Mouse (Mus musculus): ENCODE data around the gene Limk2. TPM values are rescaled to one million over a fixed set of nuclear protein-coding genes. Genes with fewer than 3 reads are reported as not detected.

Gene Limk2
- polyA plus RNA-seq, 1 experiment from 2014 or later: 6.8 TPM

- 5% methylated on average over 14 of the region's 14 CpGs for WGBS (ENCODE audit: insufficient replicate concordance)
- Histone ChIP-seq H3K4me3 (ENCODE audit: low read depth, low read length) (peak overlapping the region; percentile 52), H3K27me3 (ENCODE audit: insufficient read depth, low read length) (peaks cover 4% of the 10 kb centered on the region; the same call in 1 of the 2 replicates), H3K36me3 (replicated peaks; ENCODE audit: insufficient read depth, low read length) (no peaks in the 10 kb centered on the region), H3K4me1 (ENCODE audit: insufficient read depth) (peaks cover 40% of the 10 kb centered on the region), H3K9ac (replicated peaks) (peak overlapping the region; percentile 60), H3K9me3 (ENCODE audit: low read length) (no peaks in the 10 kb centered on the region), H3K4me2 (ENCODE audit: low read depth, low read length) (peak overlapping the region; percentile 80), H3K27ac (ENCODE audit: low read depth) (peak overlapping the region; percentile 76)
- DNase-seq (no peak), ATAC-seq (no peak)
- no peak for TF ChIP-seq CTCF (IDR thresholded peaks at IDR 0.05; ENCODE audit: low read depth)
- TF ChIP-seq EP300 (IDR thresholded peaks at IDR 0.05; ENCODE audit: low read depth): no peak
Observed at GRCm38 (mm10) chr11:3330991-3331750, 77.8 kb downstream of the Limk2 start.

- DNase-seq (peak; percentile 74), ATAC-seq (0 out of 2 replicates have a peak, but pooled peaks have one; percentile 2)
- 5% methylated on average over 9 of the region's 9 CpGs for WGBS (ENCODE audit: insufficient replicate concordance)
- peak overlapping the region; percentile 76 for H3K27ac ChIP-seq (ENCODE audit: low read depth)
- H3K9ac ChIP-seq (replicated peaks): peak overlapping the region; percentile 60
- H3K9me3 ChIP-seq (ENCODE audit: low read length): no peaks in the 10 kb centered on the region
- peaks cover 39% of the 10 kb centered on the region for H3K4me1 ChIP-seq (ENCODE audit: insufficient read depth)
- H3K4me3 ChIP-seq (ENCODE audit: low read depth, low read length): peak overlapping the region; percentile 52
- peaks cover 4% of the 10 kb centered on the region; the same call in 1 of the 2 replicates for H3K27me3 ChIP-seq (ENCODE audit: insufficient read depth, low read length)
- H3K4me2 ChIP-seq (ENCODE audit: low read depth, low read length): peak overlapping the region; percentile 80
- no peaks in the 10 kb centered on the region for H3K36me3 ChIP-seq (replicated peaks; ENCODE audit: insufficient read depth, low read length)
- TF ChIP-seq EP300 (IDR thresholded peaks at IDR 0.05; ENCODE audit: low read depth): no peak
- TF ChIP-seq CTCF (IDR thresholded peaks at IDR 0.05; ENCODE audit: low read depth): peak; percentile 54
Observed at GRCm38 (mm10) chr11:3330566-3330965, 78.4 kb downstream of the Limk2 start.

- Histone ChIP-seq H3K9me3 (ENCODE audit: low read length) (no peaks in the 10 kb centered on the region), H3K27ac (ENCODE audit: low read depth) (peak within 1 kb of the TSS; percentile 76), H3K36me3 (replicated peaks; ENCODE audit: insufficient read depth, low read length) (no peaks in the 10 kb centered on the region), H3K4me3 (ENCODE audit: low read depth, low read length) (peak within 1 kb of the TSS; percentile 52), H3K4me1 (ENCODE audit: insufficient read depth) (peaks cover 33% of the 10 kb centered on the region), H3K4me2 (ENCODE audit: low read depth, low read length) (peak within 1 kb of the TSS; percentile 80), H3K27me3 (ENCODE audit: insufficient read depth, low read length) (peaks cover 4% of the 10 kb centered on the region; the same call in 1 of the 2 replicates), H3K9ac (replicated peaks) (peak within 1 kb of the TSS; percentile 60)
- ATAC-seq: no peak
- no peak for DNase-seq
- TF ChIP-seq CTCF (IDR thresholded peaks at IDR 0.05; ENCODE audit: low read depth) (no peak), EP300 (IDR thresholded peaks at IDR 0.05; ENCODE audit: low read depth) (no peak)
Observed at GRCm38 (mm10) chr11:3329891-3330451, 79.0 kb downstream of the Limk2 start, which contains the start of gene Pik3ip1. Pik3ip1 (plus strand) TSS chr11:3330401.

GRCm38 (mm10) chr11:3328806-3329775, 79.9 kb downstream of the Limk2 start:
- Histone ChIP-seq H3K27ac (ENCODE audit: low read depth) (no peak overlapping the region), H3K4me2 (ENCODE audit: low read depth, low read length) (no peak overlapping the region), H3K36me3 (replicated peaks; ENCODE audit: insufficient read depth, low read length) (no peaks in the 10 kb centered on the region), H3K4me3 (ENCODE audit: low read depth, low read length) (no peak overlapping the region), H3K9ac (replicated peaks) (no peak overlapping the region), H3K9me3 (ENCODE audit: low read length) (no peaks in the 10 kb centered on the region), H3K27me3 (ENCODE audit: insufficient read depth, low read length) (no peaks in the 10 kb centered on the region), H3K4me1 (ENCODE audit: insufficient read depth) (peaks cover 26% of the 10 kb centered on the region)
- no peak for ATAC-seq
- 68% methylated on average over 11 of the region's 11 CpGs for WGBS (ENCODE audit: insufficient replicate concordance)
- DNase-seq: no peak
- TF ChIP-seq CTCF (IDR thresholded peaks at IDR 0.05; ENCODE audit: low read depth): no peak
- TF ChIP-seq EP300 (IDR thresholded peaks at IDR 0.05; ENCODE audit: low read depth): no peak

GRCm38 (mm10) chr11:3328271-3328670, 80.7 kb downstream of the Limk2 start:
- no peak overlapping the region for H3K9ac ChIP-seq (replicated peaks)
- H3K4me1 ChIP-seq (ENCODE audit: insufficient read depth): peaks cover 26% of the 10 kb centered on the region
- no peaks in the 10 kb centered on the region for H3K36me3 ChIP-seq (replicated peaks; ENCODE audit: insufficient read depth, low read length)
- DNase-seq: no peak
- H3K27ac ChIP-seq (ENCODE audit: low read depth): no peak overlapping the region
- TF ChIP-seq EP300 (IDR thresholded peaks at IDR 0.05; ENCODE audit: low read depth) (no peak), CTCF (IDR thresholded peaks at IDR 0.05; ENCODE audit: low read depth) (no peak)
- no peak for ATAC-seq
- no peak overlapping the region for H3K4me3 ChIP-seq (ENCODE audit: low read depth, low read length)
- WGBS (ENCODE audit: insufficient replicate concordance): 71% methylated on average over 5 of the region's 5 CpGs
- H3K27me3 ChIP-seq (ENCODE audit: insufficient read depth, low read length): no peaks in the 10 kb centered on the region
- no peak overlapping the region for H3K4me2 ChIP-seq (ENCODE audit: low read depth, low read length)
- no peaks in the 10 kb centered on the region for H3K9me3 ChIP-seq (ENCODE audit: low read length)
